Mouse (Mus musculus): ENCODE measurements around the gene Bok.

DNA sequence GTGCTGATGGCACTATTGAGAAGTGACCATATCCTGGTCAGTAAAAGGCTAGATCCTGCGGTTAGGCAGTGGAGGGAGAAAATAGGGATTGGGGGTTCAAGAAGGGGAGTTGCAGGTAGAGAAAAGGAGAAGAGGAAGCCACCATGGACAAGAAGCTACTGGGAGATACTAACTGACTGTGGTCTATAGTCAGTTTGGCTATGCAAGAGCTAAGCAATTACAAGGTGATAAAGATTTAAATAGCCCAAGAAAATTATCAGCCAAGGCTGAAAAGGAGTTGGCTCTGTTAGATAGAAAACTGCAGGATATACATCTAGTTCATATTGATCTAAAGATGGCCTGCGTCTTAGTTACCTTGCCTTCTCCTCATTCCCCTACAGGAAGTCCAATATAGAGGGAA, 42.8 kb upstream of the Bok start:
- TF ChIP-seq CTCF (IDR thresholded peaks at IDR 0.05; ENCODE audit: low read depth) (no peak), EP300 (optimal IDR thresholded peaks at IDR 0.05) (no peak)

Data from stomach, postnatal 0 days (tissue).